Mouse (Mus musculus): ENCODE data around the gene Pptc7. TPM values are rescaled to one million over a fixed set of nuclear protein-coding genes. Genes with fewer than 3 reads are reported as not detected.

Pptc7 gene
- total and polyA plus RNA-seq, 2 experiments from 2014 or later, result 6.7 to 19.3 TPM

GRCm38 (mm10) chr5:122247934-122248333, 36.2 kb upstream of the Pptc7 start:
- H3K27me3 ChIP-seq (ENCODE audit: insufficient read depth, low read length), result no peaks in the 10 kb centered on the region
- H3K4me2 ChIP-seq (ENCODE audit: low read depth, low read length, poor library complexity, severe bottlenecking), result no peak overlapping the region
- TF ChIP-seq CTCF (IDR thresholded peaks at IDR 0.05), result no peak
- peaks cover 27% of the 10 kb centered on the region for H3K36me3 ChIP-seq (ENCODE audit: insufficient read depth, low read length)
- H3K4me1 ChIP-seq (ENCODE audit: insufficient read depth, low read length), result no peaks in the 10 kb centered on the region
- ATAC-seq (ENCODE audit: low FRiP score) (no peak), DNase-seq (ENCODE audit: low spot score) (no peak)
- H3K9ac ChIP-seq (replicated peaks; ENCODE audit: low read length, poor library complexity, severe bottlenecking), result no peak overlapping the region
- 95% methylated on average over 7 of the region's 7 CpGs for WGBS
- H3K27ac ChIP-seq (ENCODE audit: low read depth, low read length), result no peak overlapping the region
- H3K4me3 ChIP-seq (ENCODE audit: low read depth, low read length), result no peak overlapping the region
- H3K9me3 ChIP-seq (ENCODE audit: low read length), result no peaks in the 10 kb centered on the region

GRCm38 (mm10) chr5:122249281-122249680, 34.9 kb upstream of the Pptc7 start:
- no peak for ATAC-seq (ENCODE audit: low FRiP score)
- Histone ChIP-seq H3K27ac (ENCODE audit: low read depth, low read length) (no peak overlapping the region), H3K4me2 (ENCODE audit: low read depth, low read length, poor library complexity, severe bottlenecking) (no peak overlapping the region), H3K36me3 (ENCODE audit: insufficient read depth, low read length) (peaks cover 31% of the 10 kb centered on the region), H3K27me3 (ENCODE audit: insufficient read depth, low read length) (no peaks in the 10 kb centered on the region), H3K9ac (replicated peaks; ENCODE audit: low read length, poor library complexity, severe bottlenecking) (no peak overlapping the region), H3K4me3 (ENCODE audit: low read depth, low read length) (no peak overlapping the region), H3K9me3 (ENCODE audit: low read length) (no peaks in the 10 kb centered on the region), H3K4me1 (ENCODE audit: insufficient read depth, low read length) (no peaks in the 10 kb centered on the region)
- no peak for TF ChIP-seq CTCF (IDR thresholded peaks at IDR 0.05)
- 90% methylated on average over 4 of the region's 4 CpGs for WGBS
- DNase-seq (ENCODE audit: low spot score), result no peak

GRCm38 (mm10) chr5:122251895-122252606, 32.1 kb upstream of the Pptc7 start:
- Histone ChIP-seq H3K4me3 (ENCODE audit: low read depth, low read length) (no peak overlapping the region), H3K27me3 (ENCODE audit: insufficient read depth, low read length) (no peaks in the 10 kb centered on the region), H3K4me2 (ENCODE audit: low read depth, low read length, poor library complexity, severe bottlenecking) (no peak overlapping the region), H3K9ac (replicated peaks; ENCODE audit: low read length, poor library complexity, severe bottlenecking) (no peak overlapping the region), H3K27ac (ENCODE audit: low read depth, low read length) (no peak overlapping the region), H3K9me3 (ENCODE audit: low read length) (no peaks in the 10 kb centered on the region), H3K36me3 (ENCODE audit: insufficient read depth, low read length) (peaks cover 52% of the 10 kb centered on the region), H3K4me1 (ENCODE audit: insufficient read depth, low read length) (no peaks in the 10 kb centered on the region)
- ATAC-seq (ENCODE audit: low FRiP score), result no peak
- no peak for TF ChIP-seq CTCF (IDR thresholded peaks at IDR 0.05)
- 92% methylated on average over 17 of the region's 17 CpGs for WGBS
- DNase-seq (ENCODE audit: low spot score), result no peak

GRCm38 (mm10) chr5:122258027-122258741, 26.0 kb upstream of the Pptc7 start:
- H3K27me3 ChIP-seq (ENCODE audit: insufficient read depth, low read length), result no peaks in the 10 kb centered on the region
- H3K9ac ChIP-seq (replicated peaks; ENCODE audit: low read length, poor library complexity, severe bottlenecking), result no peak overlapping the region
- WGBS, result 81% methylated on average over 6 of the region's 6 CpGs
- no peak overlapping the region for H3K4me3 ChIP-seq (ENCODE audit: low read depth, low read length)
- no peak for DNase-seq (ENCODE audit: low spot score)
- no peaks in the 10 kb centered on the region for H3K9me3 ChIP-seq (ENCODE audit: low read length)
- no peak overlapping the region for H3K27ac ChIP-seq (ENCODE audit: low read depth, low read length)
- H3K4me1 ChIP-seq (ENCODE audit: insufficient read depth, low read length), result no peaks in the 10 kb centered on the region
- ATAC-seq (ENCODE audit: low FRiP score), result no peak
- H3K36me3 ChIP-seq (ENCODE audit: insufficient read depth, low read length), result peaks cover 52% of the 10 kb centered on the region
- no peak for TF ChIP-seq CTCF (IDR thresholded peaks at IDR 0.05)
- H3K4me2 ChIP-seq (ENCODE audit: low read depth, low read length, poor library complexity, severe bottlenecking), result no peak overlapping the region

- H3K4me2 ChIP-seq (ENCODE audit: low read depth, low read length, poor library complexity, severe bottlenecking), result no peak overlapping the region
- no peaks in the 10 kb centered on the region for H3K9me3 ChIP-seq (ENCODE audit: low read length)
- no peak overlapping the region for H3K27ac ChIP-seq (ENCODE audit: low read depth, low read length)
- DNase-seq (ENCODE audit: low spot score) (no peak), ATAC-seq (ENCODE audit: low FRiP score) (no peak)
- no peaks in the 10 kb centered on the region for H3K27me3 ChIP-seq (ENCODE audit: insufficient read depth, low read length)
- TF ChIP-seq CTCF (IDR thresholded peaks at IDR 0.05), result peak; percentile 47
- H3K36me3 ChIP-seq (ENCODE audit: insufficient read depth, low read length), result peaks cover 23% of the 10 kb centered on the region
- H3K9ac ChIP-seq (replicated peaks; ENCODE audit: low read length, poor library complexity, severe bottlenecking), result no peak overlapping the region
- no peak overlapping the region for H3K4me3 ChIP-seq (ENCODE audit: low read depth, low read length)
- WGBS, result 51% methylated on average over 7 of the region's 7 CpGs
- H3K4me1 ChIP-seq (ENCODE audit: insufficient read depth, low read length), result no peaks in the 10 kb centered on the region; the same call in 1 of the 2 replicates
These were observed 22.1 kb upstream of the Pptc7 start for GRCm38 (mm10) chr5:122262104-122262503.

Measured in midbrain, postnatal 0 days (tissue).